Mouse (Mus musculus) Patski (cell line): ENCODE data around the gene Card14. TPM values are rescaled to one million over a fixed set of nuclear protein-coding genes. Genes with fewer than 3 reads are reported as not detected.
"Not testable (repeated sequence)": the region's sequence is repeated elsewhere in the genome, so short reads cannot be mapped to it uniquely, and the experiment has no call there.

Experiments
- ATAC-seq: fragments of 100-300 bp; one replicate; pipeline ENCODE4 v1.8.0; 2021
- CTCF ChIA-PET: fragments of 350-600 bp; sonication (Branson Sonifier 250); formaldehyde crosslinking; loops from one replicate; lab custom pipeline; 2022; ENCODE audit warnings: inconsistent platforms; lab: Charles Lee
- POLR2A ChIA-PET: fragments of 350-600 bp; sonication (Branson Sonifier 250); formaldehyde crosslinking; loops from one replicate; lab custom pipeline; 2022; ENCODE audit warnings: antibody characterized with exemption, inconsistent platforms; lab: Charles Lee
- DNase-seq: peaks from one replicate; pipeline ENCODE4 v3.0.0-alpha.2; 2011; ENCODE audit warnings: low read depth, low spot score
- H3K27me3 ChIP-seq: fragments of 371-371 bp; one replicate; pipeline ENCODE4 v1.5.1; 2021
- CTCF ChIP-seq: fragments of 100-300 bp; IDR thresholded peaks from one replicate; pipeline ENCODE4 v1.5.1; 2021
- in situ Hi-C: fragments of 300-500 bp; cut with MboI; formaldehyde crosslinking; loops from 3 replicates; pipeline ENCODE4 v1.11.1; 2018; ENCODE audit warnings: low pct_unique_long_range_greater_than_20kb, mixed read lengths
- polyA plus RNA-seq: library from polyadenylated mRNA; unstranded; gene quantifications from one replicate; pipeline ENCODE4 v1.2.3, GENCODE M21; 2021

Card14 gene
- polyA plus RNA-seq, 1 experiment from 2014 or later: 0.26 TPM

- ATAC-seq: no peak
- CTCF ChIA-PET: interaction anchor here (1.3 kb wide), 1 partner anchor 175 kb away, joined by 3 read pairs; no protein-coding TSS in a partner anchor
- no peaks in the 10 kb centered on the region for H3K27me3 ChIP-seq
- TF ChIP-seq CTCF: no peak
- POLR2A ChIA-PET: interaction anchor here (0.8 kb wide), 1 partner anchor 9 kb away, joined by 3 read pairs; no protein-coding TSS in a partner anchor
- in situ Hi-C loops: no loop called here
- no peak for DNase-seq
Observed at GRCm38 (mm10) chr11:119382338-119382850, 74.8 kb downstream of the Card14 start.

GRCm38 (mm10) chr11:119384904-119385303 is 77.3 kb downstream of the Card14 start:
- in situ Hi-C loops: no loop called here
- no peak for TF ChIP-seq CTCF
- CTCF ChIA-PET: interaction anchor here (0.7 kb wide), 1 partner anchor 9 kb away, joined by 3 read pairs; no protein-coding TSS in a partner anchor
- no peaks in the 10 kb centered on the region for H3K27me3 ChIP-seq
- DNase-seq (no peak), ATAC-seq (no peak)
- POLR2A ChIA-PET: interaction anchor here (0.9 kb wide), 1 partner anchor 29 kb away, joined by 4 read pairs; no protein-coding TSS in a partner anchor

- POLR2A ChIA-PET: no interaction called here
Observed at GRCm38 (mm10) chr11:119386306-119386705, 78.7 kb downstream of the Card14 start.

GRCm38 (mm10) chr11:119387273-119387672 is 79.7 kb downstream of the Card14 start:
- ATAC-seq, CTCF ChIA-PET, POLR2A ChIA-PET, H3K27me3 ChIP-seq, DNase-seq, in situ Hi-C loops: not testable (repeated sequence)

More at GRCm38 (mm10) chr11:119386306-119386705, 78.7 kb downstream of the Card14 start:
- in situ Hi-C loops: no loop called here
- H3K27me3 ChIP-seq: no peaks in the 10 kb centered on the region
- DNase-seq (no peak), ATAC-seq (no peak)
- CTCF ChIA-PET: no interaction called here
- TF ChIP-seq CTCF: no peak

- in situ Hi-C loops: no loop called here
- TF ChIP-seq CTCF: no peak
Observed at GRCm38 (mm10) chr11:119389851-119390270, 82.3 kb downstream of the Card14 start.

GRCm38 (mm10) chr11:119390271-119391231 is 83.0 kb downstream of the Card14 start:
- no peak for TF ChIP-seq CTCF
- ChIA-PET POLR2A (interaction anchor here (0.8 to 0.9 kb wide), 2 partner anchors 8 to 119 kb away, joined by 3 read pairs; no protein-coding TSS in a partner anchor), CTCF (interaction anchor here (0.8 kb wide), 1 partner anchor 21 kb away, joined by 3 read pairs; no protein-coding TSS in a partner anchor)
- DNase-seq (no peak), ATAC-seq (peak; percentile 54)
- in situ Hi-C loops: no loop called here
- H3K27me3 ChIP-seq: no peaks in the 10 kb centered on the region

More at GRCm38 (mm10) chr11:119389851-119390270, 82.3 kb downstream of the Card14 start:
- ATAC-seq: peak; percentile 76
- POLR2A ChIA-PET: no interaction called here
- CTCF ChIA-PET: interaction anchor here (0.8 kb wide), 1 partner anchor 20 kb away, joined by 3 read pairs; no protein-coding TSS in a partner anchor
- no peak for DNase-seq
- H3K27me3 ChIP-seq: no peaks in the 10 kb centered on the region

GRCm38 (mm10) chr11:119391386-119392000 is 83.9 kb downstream of the Card14 start:
- H3K27me3 ChIP-seq: no peaks in the 10 kb centered on the region
- DNase-seq: no peak
- POLR2A ChIA-PET: interaction anchor here (0.8 to 0.9 kb wide), 2 partner anchors 9 to 120 kb away, joined by 3 read pairs; no protein-coding TSS in a partner anchor
- no peak for ATAC-seq
- in situ Hi-C loops: no loop called here
- TF ChIP-seq CTCF: no peak
- CTCF ChIA-PET: no interaction called here

- DNase-seq (no peak), ATAC-seq (no peak)
- CTCF ChIA-PET: interaction anchor here (1.4 kb wide), 1 partner anchor 21 kb away, joined by 3 read pairs; no protein-coding TSS in a partner anchor
- POLR2A ChIA-PET: interaction anchor here (0.7 to 0.9 kb wide), 2 partner anchors 10 to 35 kb away, joined by 3 to 5 read pairs; no protein-coding TSS in a partner anchor
- TF ChIP-seq CTCF: no peak
- no peaks in the 10 kb centered on the region for H3K27me3 ChIP-seq
- in situ Hi-C loops: no loop called here
Observed at GRCm38 (mm10) chr11:119392001-119392614, 84.5 kb downstream of the Card14 start.

GRCm38 (mm10) chr11:119392800-119393482 is 85.4 kb downstream of the Card14 start, which contains the start of gene Rnf213:
Gene Rnf213, plus strand, starts transcription at chr11:119393100.
- no peaks in the 10 kb centered on the region for H3K27me3 ChIP-seq

More at GRCm38 (mm10) chr11:119392800-119393482, 85.4 kb downstream of the Card14 start, which contains the start of gene Rnf213:
- in situ Hi-C loops: no loop called here
- TF ChIP-seq CTCF: no peak
- DNase-seq (no peak), ATAC-seq (no peak)
- ChIA-PET POLR2A (interaction anchor here (0.7 to 1.4 kb wide), 2 partner anchors 10 to 34 kb away, joined by 4 to 5 read pairs; no protein-coding TSS in a partner anchor), CTCF (interaction anchor here (1.0 to 1.4 kb wide), 2 partner anchors 20 to 52 kb away, joined by 3 read pairs; no protein-coding TSS in a partner anchor)
